Mouse (Mus musculus) heart, adult 8-10 months (tissue): Measurements from ENCODE around the gene Setd3. TPM values are rescaled to one million over a fixed set of nuclear protein-coding genes. Genes with fewer than 3 reads are reported as not detected.
A peak's percentile ranks its signal among the peaks of the same experiment; 100 is the strongest.

ENCODE experiments used
- DNase-seq: peaks from one replicate; pipeline ENCODE4 v3.0.0; 2022; ENCODE audit warnings: low spot score
- total RNA-seq, 4 experiments: library from RNA; stranded (reverse); gene quantifications; 2 replicates each; pipeline ENCODE4 v1.2.4; 2022

The Setd3 gene
- 100 to 1,000 TPM in 1 of 4 experiments, 10 to 100 TPM in 3; 88.6 to 103 (median 93.1) TPM for total RNA-seq

DNA sequence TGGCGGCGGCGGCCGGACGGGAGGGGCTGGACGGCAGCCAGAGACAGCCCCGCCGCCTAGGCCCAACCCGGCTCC lies at the start of gene Setd3:
Gene Setd3, minus strand, starts transcription at position 69 of the 75 bp plus-strand sequence.
- DNase-seq, result no peak

DNA sequence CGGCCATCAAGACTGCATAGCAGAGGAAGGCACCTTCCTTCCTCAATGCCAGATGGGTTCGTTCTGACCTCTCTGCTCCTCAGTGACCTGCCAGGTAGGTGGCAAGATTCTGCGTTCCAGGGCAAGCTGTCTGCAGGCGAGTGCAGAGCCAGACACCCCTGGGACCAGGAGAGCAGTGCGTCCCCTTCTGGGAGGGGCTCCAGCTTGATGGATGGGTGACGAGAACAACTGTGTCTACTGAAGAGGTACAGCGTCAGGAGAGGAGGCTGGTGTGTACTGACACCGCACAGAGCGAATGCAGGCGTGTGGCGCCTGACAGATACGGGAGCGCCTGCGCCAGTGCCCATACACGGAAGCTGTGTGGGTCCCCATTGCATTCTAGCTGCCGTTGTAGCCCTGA lies 48.4 kb upstream of the Setd3 start:
- DNase-seq, result no peak

DNA sequence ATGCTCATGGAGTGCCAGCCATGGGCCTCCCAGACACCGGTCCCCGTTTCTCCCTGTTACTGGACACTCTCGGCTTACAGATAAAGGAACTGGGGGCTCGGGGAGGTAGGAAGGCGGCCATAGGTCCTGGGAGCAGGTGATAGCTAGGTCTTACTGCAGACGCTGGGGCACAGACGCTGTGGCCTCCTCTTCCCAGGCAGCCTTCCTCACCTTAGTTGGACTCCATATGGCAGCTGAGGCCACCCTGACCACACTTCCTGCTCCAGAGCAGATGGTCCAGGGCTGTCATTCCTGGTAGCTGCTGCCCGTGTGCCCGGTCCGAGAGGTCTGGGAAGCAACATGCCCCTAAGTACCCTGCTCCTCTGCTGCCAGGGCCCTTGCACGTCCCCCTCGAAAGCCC lies 47.8 kb upstream of the Setd3 start:
- DNase-seq, result no peak

DNA sequence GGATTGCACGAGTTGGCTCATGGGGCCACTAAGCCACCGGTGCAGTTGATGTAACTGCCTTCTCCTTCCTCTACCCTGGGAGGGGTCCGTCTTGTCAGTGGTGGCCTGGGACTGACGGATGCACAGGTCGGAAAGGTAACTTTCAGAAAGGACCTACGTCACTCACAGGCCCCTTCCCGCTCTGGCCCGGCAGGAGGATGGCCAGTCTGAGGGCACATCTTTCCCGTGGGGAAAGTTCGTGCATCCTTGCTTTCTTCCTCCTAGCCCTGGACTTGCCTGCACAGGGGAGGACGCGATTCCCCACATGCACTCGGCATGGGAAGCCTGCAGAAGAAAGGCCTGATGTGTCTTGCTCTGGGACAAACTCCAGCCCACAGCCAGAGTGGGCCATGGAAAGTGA lies 47.1 kb upstream of the Setd3 start:
- no peak for DNase-seq

DNA sequence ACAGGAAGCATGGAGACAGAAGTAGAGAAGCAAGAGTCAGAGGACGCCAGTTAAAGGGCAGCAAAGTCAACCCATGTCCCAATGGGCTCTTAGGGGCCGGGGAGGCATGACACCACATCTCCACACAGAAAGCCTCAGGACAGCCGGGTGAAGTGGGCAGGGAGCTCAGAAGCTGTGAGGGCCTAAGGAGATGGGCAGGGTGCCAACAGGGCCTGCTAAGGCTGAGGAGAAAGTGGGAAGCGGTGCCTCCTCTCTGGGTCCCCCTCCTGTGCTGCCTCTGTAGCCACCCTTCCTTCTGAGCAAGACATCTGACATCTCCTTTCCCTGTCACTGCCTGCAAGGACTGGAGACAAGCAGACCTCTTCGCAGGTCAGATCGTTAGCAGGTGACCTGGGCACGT lies 46.7 kb upstream of the Setd3 start:
- no peak for DNase-seq

DNA sequence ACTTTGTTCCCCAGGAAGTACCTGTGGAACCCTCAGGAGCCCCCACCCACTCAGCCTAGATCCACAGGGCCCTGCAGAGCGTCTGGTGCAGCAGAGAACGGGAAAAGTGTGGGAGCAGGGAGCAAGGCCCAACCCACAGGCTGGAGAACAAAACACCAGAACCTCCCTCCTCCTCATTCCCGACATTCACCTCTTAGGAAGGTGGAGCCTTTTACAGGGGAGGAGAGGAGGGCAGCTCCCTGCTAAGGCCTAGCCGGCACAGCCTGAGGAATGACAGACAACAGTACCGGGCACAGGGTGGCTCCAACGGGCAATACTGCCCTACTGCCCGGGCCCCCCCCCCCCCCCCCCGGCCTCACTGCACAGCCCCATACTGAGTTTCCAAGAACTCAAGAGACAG lies 44.2 kb upstream of the Setd3 start:
- DNase-seq, result no peak

DNA sequence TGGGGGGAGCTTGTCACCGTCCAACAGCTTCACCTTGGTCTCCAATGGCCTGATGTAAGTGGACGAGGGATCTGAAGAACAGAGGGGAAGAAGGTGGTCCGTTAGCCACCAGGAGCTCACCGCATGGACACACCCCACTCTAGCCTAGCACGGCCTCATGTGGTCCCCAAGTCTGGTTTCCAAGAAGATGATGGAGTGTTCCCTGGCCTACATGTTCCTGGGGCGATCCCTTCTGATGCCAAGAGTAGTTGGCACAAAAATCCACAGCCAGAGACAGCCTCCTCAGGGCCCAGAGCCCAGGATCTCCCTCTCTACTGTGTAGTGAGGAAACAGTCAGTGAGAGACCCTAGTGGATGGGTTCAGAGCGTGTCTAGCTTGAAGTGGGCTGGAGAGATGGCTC lies 42.6 kb upstream of the Setd3 start:
- no peak for DNase-seq

DNA sequence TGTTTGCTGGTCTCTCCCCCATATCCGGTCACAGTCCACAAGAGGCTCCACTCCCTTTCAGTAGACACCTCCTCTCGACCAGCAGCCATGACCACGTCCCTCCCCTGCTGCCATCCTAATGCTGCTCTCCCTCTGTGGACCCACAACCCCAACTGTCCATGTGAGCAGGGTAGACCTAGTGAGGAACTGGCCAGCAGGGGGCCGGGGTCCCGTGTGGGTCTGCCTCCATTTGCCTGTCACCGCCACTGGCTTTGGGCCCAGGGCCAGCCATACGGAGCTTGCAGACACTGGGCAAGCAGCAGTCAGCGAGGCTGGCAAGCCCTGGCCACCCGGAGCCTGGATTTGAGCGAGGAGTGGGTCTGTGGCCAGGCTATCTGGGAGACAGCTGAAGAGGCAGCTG lies 42.1 kb upstream of the Setd3 start:
- DNase-seq, result no peak

DNA sequence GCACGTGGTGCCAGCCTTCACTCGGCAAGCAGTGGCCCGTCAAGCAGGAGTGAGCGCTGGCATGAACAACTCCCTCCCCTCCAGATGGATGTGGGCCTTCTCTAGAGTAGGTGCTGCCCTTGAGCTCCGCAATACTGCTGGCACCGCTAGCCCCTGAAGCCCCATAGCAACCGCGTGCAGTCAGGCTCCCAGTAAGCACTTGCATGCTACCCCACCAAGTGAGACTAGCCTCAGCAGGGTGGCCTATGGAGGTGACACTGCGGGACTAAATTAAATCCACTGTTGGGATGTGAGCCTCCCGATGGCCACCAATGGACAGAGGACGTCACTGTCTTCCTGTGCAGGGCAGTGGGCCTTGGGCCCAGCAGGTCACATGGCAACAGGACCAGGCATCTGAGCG lies 41.5 kb upstream of the Setd3 start:
- no peak for DNase-seq

DNA sequence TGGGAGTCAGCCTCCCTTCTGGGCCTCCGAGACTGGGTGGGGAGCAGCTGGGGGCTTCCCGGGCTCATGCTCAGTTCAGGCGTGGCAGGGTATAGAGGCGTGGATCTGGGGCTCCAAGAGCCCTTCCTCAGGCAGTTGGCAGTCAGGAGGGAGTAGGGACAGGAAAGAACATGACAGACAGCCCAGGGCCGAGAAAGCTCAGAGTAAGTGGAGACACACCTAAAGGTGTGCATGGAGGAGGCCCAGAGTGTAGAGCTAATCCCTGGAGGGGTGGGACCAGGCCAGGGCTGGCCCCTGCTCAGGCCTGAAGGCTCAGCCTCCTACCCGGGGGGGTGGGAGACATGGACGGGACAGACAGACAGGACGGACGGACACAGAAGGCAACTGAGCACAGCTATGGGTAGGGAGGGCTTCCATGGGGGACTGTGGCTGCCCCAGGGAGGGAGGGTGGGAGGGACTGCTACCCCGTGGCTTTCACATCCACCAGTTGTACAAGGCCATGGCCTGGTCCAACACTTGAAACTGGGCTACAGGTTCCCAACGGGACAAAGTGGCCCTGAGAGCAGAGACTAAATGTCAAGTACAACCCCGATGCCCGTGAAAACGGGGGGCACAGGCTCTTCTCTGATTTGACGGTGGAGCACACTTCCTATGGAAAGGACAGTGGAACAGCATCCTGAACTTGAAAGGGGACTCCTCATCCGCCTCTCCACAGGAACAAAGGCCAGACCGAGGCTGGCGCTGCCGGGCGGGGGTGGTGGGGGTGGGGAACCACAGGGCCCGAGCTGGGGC lies 40.9 kb upstream of the Setd3 start:
- DNase-seq, result no peak

DNA sequence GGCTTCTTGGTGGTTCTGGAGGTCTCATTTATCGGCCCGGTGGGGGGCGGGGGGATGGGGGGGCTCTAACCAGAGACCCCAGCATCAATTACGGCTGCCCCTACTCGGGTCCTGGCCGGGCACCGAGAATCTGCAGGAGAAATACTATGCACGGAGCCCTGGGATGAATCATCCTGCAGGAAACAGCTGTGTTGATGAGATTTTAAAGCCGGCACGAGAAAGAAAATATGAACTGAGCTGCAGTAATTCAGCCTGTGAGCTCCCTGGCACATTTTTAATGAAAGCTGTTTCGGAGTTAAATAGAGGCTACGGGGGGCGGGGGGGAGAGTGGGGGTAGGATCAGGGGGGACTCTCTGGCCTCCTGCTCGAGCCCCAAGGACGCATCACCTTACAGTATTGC lies 40.0 kb upstream of the Setd3 start:
- DNase-seq, result no peak

DNA sequence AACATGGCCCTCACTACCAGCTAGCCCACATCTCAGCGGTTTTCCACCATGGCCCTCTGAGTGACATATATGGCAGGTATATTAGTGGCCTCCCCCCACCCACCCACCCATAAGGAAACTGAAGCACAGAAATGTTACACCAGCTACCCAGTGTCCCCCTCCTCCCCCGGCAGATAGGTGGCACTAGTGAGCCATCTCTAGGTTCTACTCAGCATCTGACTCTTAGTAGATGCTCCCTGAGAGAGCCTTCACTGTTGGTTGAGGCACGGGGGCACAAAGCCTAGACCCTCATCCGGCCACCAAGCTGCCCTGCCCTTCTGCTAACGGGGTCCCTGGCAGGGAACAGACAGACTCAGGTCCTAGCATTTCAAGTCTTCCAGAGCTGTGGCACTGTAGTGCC lies 38.5 kb upstream of the Setd3 start:
- DNase-seq, result peak; percentile 55

DNA sequence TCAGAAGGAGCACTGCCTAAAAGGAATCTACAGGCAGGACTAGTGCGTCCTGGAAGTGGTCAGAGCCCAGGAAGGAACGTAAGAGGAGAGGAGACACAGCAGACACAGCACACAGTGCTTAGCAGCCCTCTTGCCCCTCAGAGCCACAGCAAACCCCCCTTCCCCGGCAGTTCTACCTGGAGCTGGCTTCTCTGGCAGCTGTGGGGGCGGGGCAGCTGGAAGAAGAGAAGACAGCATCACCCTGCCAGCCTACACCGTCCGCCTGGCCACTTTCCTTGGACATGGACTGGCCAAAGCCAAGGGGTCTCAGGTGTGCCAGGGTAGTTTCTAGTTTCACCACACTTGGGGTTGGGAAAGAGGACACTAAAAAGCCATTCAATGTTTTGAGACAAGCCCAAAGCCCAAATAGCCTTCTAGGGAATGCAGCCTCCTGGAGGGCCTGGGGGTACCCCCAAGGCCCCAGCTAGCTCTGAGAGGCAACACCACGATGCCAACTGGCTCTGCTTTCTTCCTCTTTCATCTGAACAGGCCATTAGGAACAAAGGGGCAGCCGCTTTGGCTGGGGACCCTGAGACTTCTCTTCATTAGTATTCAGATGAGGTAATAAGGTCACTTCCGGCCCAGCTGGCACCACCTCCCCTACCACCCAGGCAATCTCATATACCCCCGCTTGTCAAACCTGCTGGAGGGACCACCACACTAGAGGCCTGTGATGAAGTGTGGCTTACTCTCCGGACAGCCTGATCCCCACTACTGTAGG lies 37.7 kb upstream of the Setd3 start:
- no peak for DNase-seq

DNA sequence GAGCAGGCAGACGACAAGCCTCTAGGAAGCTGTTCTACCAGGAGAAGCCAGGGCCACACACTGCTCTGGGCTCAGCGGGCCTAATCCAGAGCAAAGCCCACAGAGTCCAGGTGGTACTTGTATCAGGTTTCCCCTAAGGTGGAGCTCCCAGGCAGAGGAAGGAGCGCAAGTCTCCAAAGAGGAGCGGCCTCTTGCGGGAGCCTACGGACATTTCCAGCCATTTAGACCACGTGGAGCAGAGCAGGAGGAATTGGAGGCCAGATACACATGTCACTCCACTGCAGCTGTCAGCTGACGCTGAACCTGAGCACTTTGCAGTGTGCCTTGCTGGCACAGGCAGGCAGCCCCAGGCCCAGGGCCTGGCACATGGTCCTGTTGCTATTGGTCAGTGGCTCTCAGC lies 36.0 kb upstream of the Setd3 start:
- DNase-seq, result no peak

DNA sequence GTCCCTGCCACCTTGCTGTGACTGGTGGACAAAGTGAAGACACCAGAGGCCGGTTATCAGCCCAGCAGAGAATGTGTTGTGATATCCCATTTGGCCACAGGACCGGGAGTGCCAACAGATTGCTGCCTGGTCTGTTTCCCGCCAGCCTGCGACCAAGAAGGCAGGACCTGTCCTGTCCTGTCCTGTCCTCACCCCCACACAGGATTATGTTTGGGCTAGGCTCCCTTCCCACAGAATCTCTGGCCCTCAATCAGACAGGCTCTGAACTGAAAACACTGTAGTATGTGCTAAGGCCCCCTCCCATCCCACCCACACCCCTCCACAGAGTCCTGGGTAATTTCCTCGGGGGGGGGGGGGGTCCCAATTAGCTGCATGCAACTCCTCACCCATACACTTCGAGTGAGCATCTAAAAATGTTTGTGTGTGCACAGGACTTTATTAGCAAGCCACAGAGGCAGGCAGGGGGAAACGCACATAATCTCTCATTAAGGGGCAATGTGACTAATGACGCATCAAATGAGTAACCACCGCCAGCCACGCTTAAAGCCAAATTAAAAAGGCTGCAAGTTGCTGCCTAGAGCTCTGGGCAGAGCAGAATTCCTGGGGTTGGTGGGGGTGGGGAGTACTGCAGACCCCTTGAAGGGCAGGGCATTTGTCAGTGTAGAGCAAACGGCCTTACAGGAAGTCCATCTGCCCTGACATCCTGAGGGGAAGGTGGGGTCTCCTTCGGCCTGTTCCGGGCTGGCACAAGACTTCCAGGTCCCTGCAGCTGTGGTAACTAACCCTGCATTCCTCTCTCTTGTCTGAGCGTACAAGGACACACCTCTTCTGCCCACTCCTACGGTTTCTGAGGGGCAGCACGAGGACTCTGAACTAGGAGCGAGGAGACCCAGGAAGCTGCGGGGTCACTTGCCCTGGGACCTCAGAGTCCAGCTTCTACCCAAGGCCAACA lies 34.3 kb upstream of the Setd3 start:
- no peak for DNase-seq

DNA sequence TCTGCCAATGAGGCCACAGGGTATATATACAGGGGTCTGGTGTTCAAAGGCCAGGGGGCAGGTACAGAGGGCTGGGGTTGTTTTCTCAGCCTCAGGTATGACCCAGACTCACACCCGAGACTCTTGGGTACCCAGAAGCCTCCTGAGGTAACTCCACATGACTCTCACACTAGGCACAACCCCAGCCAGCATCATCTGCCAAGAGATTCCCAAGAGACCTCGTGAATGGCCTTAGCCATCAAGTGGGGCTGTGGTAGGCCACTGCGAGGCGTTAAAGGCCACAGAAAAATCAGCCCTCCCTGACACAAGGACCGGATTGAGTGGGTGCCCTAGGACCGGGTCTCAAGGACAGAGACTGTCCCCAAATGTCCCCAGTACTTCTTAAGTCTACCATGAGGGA lies 33.4 kb upstream of the Setd3 start:
- DNase-seq, result no peak

DNA sequence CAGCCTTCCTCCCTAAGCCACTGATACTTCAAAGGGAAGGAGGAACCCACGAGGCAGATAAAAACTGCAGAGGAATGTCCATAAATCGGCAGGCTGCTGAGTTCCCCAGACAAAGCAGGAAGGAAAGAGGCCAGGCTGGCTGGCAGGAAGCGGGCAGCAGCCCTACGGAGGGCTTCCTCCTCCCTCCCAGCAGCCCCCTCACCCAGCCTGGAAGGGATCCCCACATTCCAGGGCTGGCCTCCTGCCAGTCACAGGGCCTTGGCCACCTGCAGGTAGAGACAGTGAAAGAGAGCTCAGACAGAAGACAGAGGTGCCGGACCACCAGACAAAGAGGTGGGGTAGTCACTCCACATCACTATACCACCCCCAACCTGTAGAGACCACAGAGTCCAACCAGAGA lies 33.0 kb upstream of the Setd3 start:
- no peak for DNase-seq

DNA sequence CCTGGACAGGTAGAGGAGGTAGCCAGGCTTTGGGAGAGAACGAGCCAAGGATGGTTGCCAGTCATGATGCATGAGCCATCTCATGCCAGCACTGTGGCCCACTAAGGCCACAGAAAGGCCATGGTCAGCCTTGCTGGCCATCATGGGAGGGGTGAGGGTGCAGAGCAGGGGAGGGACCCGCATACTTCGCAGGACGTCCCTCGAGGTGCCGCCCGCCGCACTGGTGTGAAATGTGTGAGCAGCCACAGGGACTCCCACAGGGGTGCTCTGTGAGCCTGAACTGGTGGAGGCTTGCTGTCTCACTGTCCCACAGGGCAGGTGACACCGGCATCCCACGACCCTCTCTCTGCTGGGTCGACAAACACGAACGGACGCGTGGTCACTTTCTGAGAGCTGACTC lies 31.5 kb upstream of the Setd3 start:
- no peak for DNase-seq

DNA sequence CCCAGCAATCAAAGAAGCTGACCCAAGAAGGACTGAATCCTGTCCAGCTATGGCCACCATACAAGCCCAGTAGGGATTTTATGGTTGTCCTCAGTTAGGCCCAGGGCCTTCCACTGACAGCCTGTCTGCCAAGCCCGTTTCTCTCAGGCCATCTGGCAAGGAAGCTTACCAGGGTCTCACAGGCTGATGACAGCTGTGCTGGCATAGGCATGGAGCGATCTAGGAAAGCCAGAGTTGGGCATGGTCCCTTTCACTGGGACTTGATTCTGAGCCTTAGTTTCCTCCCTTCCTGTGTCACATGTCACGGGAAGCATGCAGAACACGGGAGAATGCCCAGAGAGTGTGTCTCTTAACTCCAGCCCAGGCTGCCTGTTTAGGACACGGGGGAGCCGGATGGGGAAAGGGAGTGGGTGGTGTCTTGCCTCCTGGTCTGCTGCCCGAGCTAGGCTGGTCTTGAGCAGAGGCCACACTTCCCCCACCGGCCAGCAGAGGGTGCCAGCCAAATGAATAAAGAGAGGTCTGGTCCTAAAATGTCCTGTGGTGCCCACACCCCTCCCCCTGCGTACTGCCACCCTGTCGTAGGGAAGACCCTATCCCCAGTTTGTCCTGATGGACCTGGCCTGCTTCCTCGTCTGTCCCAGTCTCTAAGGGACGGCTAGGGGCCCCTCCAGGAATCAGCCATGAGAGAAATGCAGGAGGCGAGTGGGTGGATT lies 29.8 kb upstream of the Setd3 start:
- DNase-seq, result peak; percentile 74

DNA sequence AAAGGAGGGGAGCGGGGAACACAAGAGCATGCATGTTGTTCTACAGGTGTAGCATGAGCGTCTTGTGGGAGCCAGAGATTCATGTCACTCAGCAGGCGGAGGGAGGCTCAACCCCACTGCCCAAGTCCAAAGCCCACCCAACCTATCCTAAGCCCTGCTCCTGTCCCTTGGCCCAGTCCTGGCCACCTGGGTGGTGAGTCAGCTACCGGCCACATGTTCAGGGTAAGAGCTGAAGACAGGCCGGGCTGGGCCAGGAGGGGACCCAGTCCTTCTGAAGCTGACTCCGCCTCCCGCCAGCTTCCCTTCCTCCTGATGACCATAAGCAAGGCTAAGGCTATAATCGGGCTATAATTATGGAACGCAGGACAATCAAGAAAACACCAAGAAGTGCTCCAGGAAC lies 29.1 kb upstream of the Setd3 start:
- DNase-seq, result no peak

DNA sequence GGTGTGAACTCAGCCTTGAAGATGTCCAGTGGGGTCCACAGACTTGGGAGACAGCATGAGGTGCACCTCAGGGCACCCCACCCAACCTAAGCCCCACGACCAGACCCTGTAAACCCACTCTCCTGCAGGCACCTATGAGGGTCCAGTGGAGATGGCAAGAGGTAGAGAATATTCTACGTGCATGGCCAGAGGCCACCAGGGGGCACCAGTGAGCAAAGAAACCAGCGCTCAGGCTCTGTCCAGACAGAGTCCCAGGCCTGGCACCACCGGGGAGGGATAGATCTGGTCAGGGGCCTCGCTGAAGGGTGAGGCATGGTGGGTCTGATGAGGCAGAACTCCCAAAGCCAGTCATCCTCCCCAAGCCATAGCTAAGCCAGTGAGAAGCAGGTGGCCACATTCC lies 27.5 kb upstream of the Setd3 start:
- DNase-seq, result peak; percentile 42

DNA sequence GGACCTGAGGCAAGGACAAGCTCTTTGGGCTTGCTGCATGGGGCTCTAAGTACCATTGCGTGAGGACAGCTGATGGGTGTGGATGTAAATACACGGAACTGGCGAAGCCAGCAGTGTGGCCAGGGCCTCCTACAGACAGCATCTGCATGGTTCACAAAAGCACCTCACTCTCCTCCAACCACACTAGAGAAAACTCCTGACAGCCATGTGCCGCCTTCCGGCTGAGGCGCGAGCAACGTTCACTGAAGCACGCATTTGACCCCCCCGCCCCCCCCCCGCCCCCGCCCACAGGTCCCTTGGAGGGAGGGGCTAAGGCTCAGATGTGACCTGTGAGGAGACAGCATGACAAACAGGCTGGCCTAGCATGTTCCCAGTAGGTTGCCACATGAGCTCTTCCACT lies 25.9 kb upstream of the Setd3 start:
- DNase-seq, result no peak
